Mouse (Mus musculus): ENCODE measurements around the gene Olfr612. TPM values are rescaled to one million over a fixed set of nuclear protein-coding genes. Genes with fewer than 3 reads are reported as not detected.

Olfr612 gene
- polyA plus RNA-seq, 1 experiment from 2014 or later: not detected

Small RNA genes lying within 50 kb of the gene (microRNA-seq; reads per million reads assigned to microRNA genes)
- gene Gm26506: not detected

Other genes with a start within 250 kb of the Olfr612 start
- not detected in 2 replicates for gene Olfr596, start 237.1 kb downstream of the Olfr612 start, polyA plus RNA-seq (2014; fragmentation: Nextera tagmentation; extraction: Ambion mirVana)
- not detected in 2 replicates for gene Olfr597, start 226.4 kb downstream of the Olfr612 start, polyA plus RNA-seq (2014; fragmentation: Nextera tagmentation; extraction: Ambion mirVana)
- not detected in 2 replicates for gene Olfr598, start 219.1 kb downstream of the Olfr612 start, polyA plus RNA-seq (2014; fragmentation: Nextera tagmentation; extraction: Ambion mirVana)
- gene Olfr599, start 206.8 kb downstream of the Olfr612 start, polyA plus RNA-seq (2014; fragmentation: Nextera tagmentation; extraction: Ambion mirVana): not detected in 2 replicates
- not detected in 2 replicates for gene Olfr600, start 193.0 kb downstream of the Olfr612 start, polyA plus RNA-seq (2014; fragmentation: Nextera tagmentation; extraction: Ambion mirVana)
- not detected in 2 replicates for gene Olfr601, start 180.1 kb downstream of the Olfr612 start, polyA plus RNA-seq (2014; fragmentation: Nextera tagmentation; extraction: Ambion mirVana)
- not detected in 2 replicates for gene Olfr603, start 156.5 kb downstream of the Olfr612 start, polyA plus RNA-seq (2014; fragmentation: Nextera tagmentation; extraction: Ambion mirVana)
- not detected in 2 replicates for gene Usp17lc, start 127.6 kb downstream of the Olfr612 start, polyA plus RNA-seq (2014; fragmentation: Nextera tagmentation; extraction: Ambion mirVana)
- not detected in 2 replicates for gene Olfr605, start 97.3 kb downstream of the Olfr612 start, polyA plus RNA-seq (2014; fragmentation: Nextera tagmentation; extraction: Ambion mirVana)
- not detected in 2 replicates for gene Olfr606, start 93.7 kb downstream of the Olfr612 start, polyA plus RNA-seq (2014; fragmentation: Nextera tagmentation; extraction: Ambion mirVana)
- gene Olfr607, start 78.6 kb downstream of the Olfr612 start, polyA plus RNA-seq (2014; fragmentation: Nextera tagmentation; extraction: Ambion mirVana): not detected in 2 replicates
- gene Olfr608, start 72.8 kb downstream of the Olfr612 start, polyA plus RNA-seq (2014; fragmentation: Nextera tagmentation; extraction: Ambion mirVana): not detected in 2 replicates
- not detected in 2 replicates for gene Olfr609, start 44.7 kb downstream of the Olfr612 start, polyA plus RNA-seq (2014; fragmentation: Nextera tagmentation; extraction: Ambion mirVana)
- gene Olfr610, start 30.6 kb downstream of the Olfr612 start, polyA plus RNA-seq (2014; fragmentation: Nextera tagmentation; extraction: Ambion mirVana): not detected in 2 replicates
- not detected in 2 replicates for gene Olfr611, start 21.9 kb downstream of the Olfr612 start, polyA plus RNA-seq (2014; fragmentation: Nextera tagmentation; extraction: Ambion mirVana)
- gene Olfr613, start 5.4 kb upstream of the Olfr612 start, polyA plus RNA-seq (2014; fragmentation: Nextera tagmentation; extraction: Ambion mirVana): not detected in 2 replicates
- not detected in 2 replicates for gene Olfr615, start 13.4 kb upstream of the Olfr612 start, polyA plus RNA-seq (2014; fragmentation: Nextera tagmentation; extraction: Ambion mirVana)
- gene Olfr616, start 26.4 kb upstream of the Olfr612 start, polyA plus RNA-seq (2014; fragmentation: Nextera tagmentation; extraction: Ambion mirVana): not detected in 2 replicates
- gene Olfr617, start 30.3 kb upstream of the Olfr612 start, polyA plus RNA-seq (2014; fragmentation: Nextera tagmentation; extraction: Ambion mirVana): not detected in 2 replicates
- gene Olfr618, start 47.4 kb upstream of the Olfr612 start, polyA plus RNA-seq (2014; fragmentation: Nextera tagmentation; extraction: Ambion mirVana): 0.08 and 0.23 TPM in 2 replicates
- not detected in 2 replicates for gene Olfr619, start 57.9 kb upstream of the Olfr612 start, polyA plus RNA-seq (2014; fragmentation: Nextera tagmentation; extraction: Ambion mirVana)
- not detected in 2 replicates for gene Olfr620, start 69.8 kb upstream of the Olfr612 start, polyA plus RNA-seq (2014; fragmentation: Nextera tagmentation; extraction: Ambion mirVana)
- gene Olfr622, start 100.0 kb upstream of the Olfr612 start, polyA plus RNA-seq (2014; fragmentation: Nextera tagmentation; extraction: Ambion mirVana): not detected in 2 replicates
- gene Olfr623, start 121.0 kb upstream of the Olfr612 start, polyA plus RNA-seq (2014; fragmentation: Nextera tagmentation; extraction: Ambion mirVana): not detected in 2 replicates
- gene Olfr624, start 128.5 kb upstream of the Olfr612 start, polyA plus RNA-seq (2014; fragmentation: Nextera tagmentation; extraction: Ambion mirVana): not detected in 2 replicates
- gene Olfr625-ps1, start 140.0 kb upstream of the Olfr612 start, polyA plus RNA-seq (2014; fragmentation: Nextera tagmentation; extraction: Ambion mirVana): not detected in 2 replicates
- gene Olfr243, start 172.0 kb upstream of the Olfr612 start, polyA plus RNA-seq (2014; fragmentation: Nextera tagmentation; extraction: Ambion mirVana): not detected in 2 replicates
- gene Olfr628, start 187.7 kb upstream of the Olfr612 start, polyA plus RNA-seq (2014; fragmentation: Nextera tagmentation; extraction: Ambion mirVana): not detected in 2 replicates
- not detected in 2 replicates for gene Olfr629, start 202.2 kb upstream of the Olfr612 start, polyA plus RNA-seq (2014; fragmentation: Nextera tagmentation; extraction: Ambion mirVana)
- not detected in 2 replicates for gene Olfr630, start 214.6 kb upstream of the Olfr612 start, polyA plus RNA-seq (2014; fragmentation: Nextera tagmentation; extraction: Ambion mirVana)
- gene Olfr69, start 228.9 kb upstream of the Olfr612 start, polyA plus RNA-seq (2014; fragmentation: Nextera tagmentation; extraction: Ambion mirVana): not detected in 2 replicates
- gene Olfr68, start 237.0 kb upstream of the Olfr612 start, polyA plus RNA-seq (2014; fragmentation: Nextera tagmentation; extraction: Ambion mirVana): not detected in 2 replicates
- gene Olfr67, start 249.1 kb upstream of the Olfr612 start, polyA plus RNA-seq (2014; fragmentation: Nextera tagmentation; extraction: Ambion mirVana): not detected in 2 replicates

Data from midbrain, embryonic 14.5 days (tissue).